Mouse (Mus musculus): ENCODE results near the gene Itm2b.

The Itm2b gene

DNA sequence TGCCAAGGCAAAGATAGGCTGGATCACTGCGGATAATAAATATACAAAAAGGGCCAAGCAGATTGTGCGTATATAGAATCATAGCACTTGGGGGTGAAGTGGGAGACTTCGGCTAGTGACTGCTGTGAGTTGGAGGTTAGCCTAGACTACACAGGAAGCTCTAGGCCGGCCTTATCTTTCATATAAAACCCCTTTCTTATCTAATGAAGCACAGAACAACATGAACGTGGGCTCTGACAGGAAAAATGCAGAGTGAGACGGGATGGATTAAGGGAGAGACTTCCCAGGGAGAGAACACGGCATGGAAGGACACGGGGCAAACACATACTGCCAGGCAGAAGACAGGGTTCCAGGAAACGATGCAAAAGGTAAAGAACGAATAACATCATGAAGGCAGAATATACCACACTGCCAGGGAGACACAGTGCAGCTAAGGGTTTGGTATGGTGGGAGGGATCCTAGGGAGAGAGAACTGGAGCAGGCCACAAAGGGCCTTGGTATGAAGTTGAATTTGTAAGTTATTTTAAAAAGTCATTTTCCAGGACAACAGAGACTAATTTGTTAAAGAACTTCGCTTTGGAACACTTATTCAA lies 14.9 kb downstream of the Itm2b start:
- in situ Hi-C loops (cut with MboI; ENCODE audit: low sequenced_read_pairs), result no loop called here

- in situ Hi-C loops (cut with MboI; ENCODE audit: low sequenced_read_pairs), result no loop called here
Measured at GRCm38 (mm10) chr14:73369634-73370033, 15.5 kb downstream of the Itm2b start.

- in situ Hi-C loops (cut with MboI; ENCODE audit: low sequenced_read_pairs), result no loop called here
Measured at GRCm38 (mm10) chr14:73368966-73369365, 16.1 kb downstream of the Itm2b start.

GRCm38 (mm10) chr14:73368221-73368620 lies 16.9 kb downstream of the Itm2b start:
- in situ Hi-C loops (cut with MboI; ENCODE audit: low sequenced_read_pairs), result no loop called here

DNA sequence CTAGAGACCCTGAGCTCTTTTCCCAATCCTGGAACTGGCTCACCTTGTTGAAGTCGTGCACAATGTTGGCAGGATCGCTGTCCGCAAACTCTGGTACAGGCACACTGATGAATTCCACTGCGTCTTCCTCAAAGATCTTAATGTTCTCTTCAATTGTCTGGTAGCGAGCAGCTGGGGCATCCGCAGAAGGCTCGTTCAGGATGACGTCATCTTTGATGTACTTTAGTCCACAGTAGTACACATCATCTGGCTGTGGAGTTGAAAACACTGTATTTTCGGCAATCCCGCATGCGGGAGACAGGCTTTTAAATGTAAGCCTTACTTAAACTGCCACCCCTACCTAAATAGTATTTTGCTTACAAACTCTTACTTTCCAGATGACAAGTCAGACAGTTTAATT lies 18.8 kb downstream of the Itm2b start:
- in situ Hi-C loops (cut with MboI; ENCODE audit: low sequenced_read_pairs), result no loop called here

- in situ Hi-C loops (cut with MboI; ENCODE audit: low sequenced_read_pairs), result no loop called here
Measured at GRCm38 (mm10) chr14:73363782-73364181, 21.3 kb downstream of the Itm2b start.

DNA sequence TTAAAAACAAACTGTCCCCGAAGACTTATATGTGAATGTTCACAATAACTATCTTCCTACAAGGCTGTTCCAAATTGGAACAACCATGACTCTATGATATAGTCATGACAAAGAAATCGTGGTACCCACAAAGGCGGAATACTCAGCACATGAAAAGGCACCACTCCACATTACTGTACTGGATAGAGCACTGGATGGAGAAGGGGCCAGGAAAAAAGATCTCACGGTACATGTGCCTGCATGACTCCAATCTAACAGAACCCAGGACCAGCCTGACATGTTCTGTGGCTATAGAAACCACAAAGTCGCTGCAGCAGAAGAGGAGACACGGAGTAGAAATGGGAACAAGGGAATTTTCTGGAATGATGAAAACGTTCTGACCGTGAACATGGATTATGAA lies 30.4 kb downstream of the Itm2b start:
- in situ Hi-C loops (cut with MboI; ENCODE audit: low sequenced_read_pairs), result no loop called here

- in situ Hi-C loops (cut with MboI; ENCODE audit: low sequenced_read_pairs), result no loop called here
Measured at GRCm38 (mm10) chr14:73351118-73351517, 34.0 kb downstream of the Itm2b start.

DNA sequence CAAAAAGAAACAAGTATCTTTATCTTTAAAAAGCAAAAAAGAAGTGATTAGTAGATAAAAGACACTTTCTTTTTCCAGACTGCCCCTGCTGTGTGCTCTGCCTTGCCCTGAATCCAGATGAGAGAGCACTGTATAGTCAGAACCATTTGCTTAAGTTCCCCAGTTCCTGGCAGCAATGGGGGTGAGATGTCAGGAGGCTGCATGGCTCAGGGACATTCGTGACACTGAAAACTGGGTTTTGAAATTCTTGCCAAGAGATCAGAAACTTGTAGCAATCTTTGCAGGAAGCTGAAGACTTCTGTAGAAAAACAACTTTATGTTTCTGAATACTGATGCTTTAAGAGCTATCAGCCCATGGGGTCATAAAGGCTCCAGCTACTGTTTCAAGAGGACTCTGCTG lies 35.1 kb downstream of the Itm2b start:
- in situ Hi-C loops (cut with MboI; ENCODE audit: low sequenced_read_pairs), result no loop called here

DNA sequence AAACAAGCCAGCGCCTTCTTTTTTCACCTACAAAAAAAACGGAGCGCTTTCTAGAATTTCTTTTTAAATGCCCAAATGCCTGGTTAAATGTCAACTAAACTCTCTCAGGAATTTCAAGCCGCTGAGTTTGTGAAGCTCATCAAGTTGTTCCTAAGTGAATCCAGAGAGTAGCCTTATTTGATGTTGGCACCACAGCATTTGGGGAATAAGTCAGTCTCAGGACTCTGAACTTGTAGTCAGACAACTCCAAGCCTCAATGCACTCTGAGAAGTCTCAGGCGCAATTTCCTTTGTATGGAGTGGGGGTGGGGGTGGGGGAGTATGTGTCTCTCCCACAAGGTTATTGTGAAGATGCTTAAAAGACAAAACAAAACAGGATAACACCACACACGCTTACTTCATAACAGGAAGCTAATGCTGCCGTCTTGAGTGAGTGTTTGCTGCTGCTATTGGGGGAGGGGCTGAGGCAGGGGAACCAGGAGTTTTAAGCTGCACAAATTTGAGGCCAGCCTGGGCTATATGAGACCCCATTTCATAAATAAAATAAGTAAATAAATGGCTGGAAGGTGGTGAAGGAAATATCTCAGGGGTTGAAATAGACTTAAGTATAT lies 35.9 kb downstream of the Itm2b start:
- in situ Hi-C loops (cut with MboI; ENCODE audit: low sequenced_read_pairs), result no loop called here

DNA sequence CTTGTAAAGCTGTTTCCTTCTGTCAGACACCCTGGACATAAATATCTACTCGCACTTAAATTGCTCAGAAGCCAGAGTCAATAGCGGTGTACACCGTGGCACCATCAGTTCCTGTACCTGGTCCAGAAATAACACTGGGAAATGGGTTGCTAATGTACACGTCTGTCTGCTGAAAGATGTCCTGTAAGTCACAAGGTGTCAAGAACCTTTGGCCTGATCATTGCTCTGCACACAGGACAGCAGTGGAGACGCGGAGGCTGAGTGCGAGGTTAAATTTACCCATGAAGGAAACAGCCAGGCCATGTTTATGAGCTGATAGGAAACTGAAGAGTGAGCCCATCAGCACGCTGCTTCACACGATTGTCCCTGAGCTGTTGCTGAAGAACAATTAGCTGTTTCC lies 37.8 kb downstream of the Itm2b start:
- in situ Hi-C loops (cut with MboI; ENCODE audit: low sequenced_read_pairs), result no loop called here

DNA sequence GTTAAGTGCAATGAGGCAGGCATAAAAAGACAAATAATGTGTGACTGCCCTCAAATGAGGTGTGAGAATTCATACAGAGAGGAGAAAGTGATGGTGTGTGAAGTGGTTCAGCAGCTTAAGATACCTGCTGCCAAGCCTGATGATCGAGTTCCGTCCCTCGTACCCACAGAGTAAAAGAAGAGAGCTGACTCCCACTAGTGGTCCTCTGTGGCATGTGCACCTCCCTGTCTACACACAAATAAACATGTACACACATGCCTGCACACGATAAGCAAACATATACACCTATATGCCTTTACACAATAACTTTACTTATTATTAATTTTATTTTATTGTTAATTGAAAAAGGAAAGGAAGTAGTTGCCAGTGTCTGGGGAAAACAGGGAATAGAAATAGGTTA lies 39.5 kb downstream of the Itm2b start:
- in situ Hi-C loops (cut with MboI; ENCODE audit: low sequenced_read_pairs), result no loop called here

DNA sequence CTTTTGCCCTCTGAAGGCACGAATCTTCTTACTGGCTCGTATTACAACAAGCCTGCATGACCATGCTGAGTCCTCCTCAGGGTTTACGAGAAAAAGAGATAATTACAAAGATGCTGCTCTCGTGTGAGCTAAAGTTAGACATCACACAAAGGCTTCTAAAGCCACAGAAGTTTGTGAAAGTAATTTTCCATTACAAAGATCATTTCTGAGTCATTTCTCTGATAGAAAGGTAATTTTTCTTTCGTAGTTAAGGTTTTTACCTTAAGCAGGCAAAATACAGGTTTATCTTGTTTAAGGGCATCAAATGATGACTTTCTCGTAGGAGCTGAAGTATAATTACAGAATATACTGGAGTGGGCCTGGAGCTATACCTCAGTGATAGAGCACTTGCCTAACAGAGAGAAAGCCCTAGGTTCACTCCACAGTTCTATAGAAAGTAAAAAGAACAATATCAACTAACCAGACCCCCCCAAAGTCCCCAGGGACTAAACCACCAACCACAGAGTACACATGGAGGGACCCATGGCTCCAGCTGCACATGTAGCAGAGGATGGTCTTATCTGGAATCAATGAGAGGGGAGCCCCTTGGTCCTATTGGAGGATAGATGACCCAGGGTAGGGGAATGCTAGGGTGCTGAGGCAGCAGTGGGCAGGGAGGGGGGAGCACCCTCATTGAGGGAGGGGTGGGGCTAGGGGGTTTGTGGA lies 44.9 kb downstream of the Itm2b start:
- in situ Hi-C loops (cut with MboI; ENCODE audit: low sequenced_read_pairs), result no loop called here

- in situ Hi-C loops (cut with MboI; ENCODE audit: low sequenced_read_pairs), result no loop called here
Measured at GRCm38 (mm10) chr14:73339615-73340014, 45.5 kb downstream of the Itm2b start.

GRCm38 (mm10) chr14:73336316-73337080 lies 48.6 kb downstream of the Itm2b start:
- in situ Hi-C loops (cut with MboI; ENCODE audit: low sequenced_read_pairs), result no loop called here

- in situ Hi-C loops (cut with MboI; ENCODE audit: low sequenced_read_pairs), result no loop called here
Measured at GRCm38 (mm10) chr14:73334926-73335805, 49.9 kb downstream of the Itm2b start.

DNA sequence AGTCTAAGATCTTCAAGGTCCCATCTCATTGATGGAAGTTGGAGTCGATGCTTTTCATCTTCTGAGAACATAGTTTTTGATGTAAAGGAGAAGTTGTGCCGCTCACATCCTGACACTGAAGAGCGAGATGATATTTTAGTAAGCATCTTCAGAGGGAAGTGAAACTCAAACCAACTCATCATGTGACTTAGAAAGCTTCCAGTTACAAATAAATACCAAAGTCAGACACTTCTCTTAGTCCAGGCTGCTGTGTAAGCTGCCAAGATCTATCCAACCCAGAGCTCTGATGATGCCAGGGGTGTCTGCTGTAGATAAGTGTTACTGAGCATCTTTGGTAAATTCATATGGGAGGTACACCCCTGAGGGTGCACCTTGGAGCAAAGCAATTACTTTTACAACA lies 51.2 kb downstream of the Itm2b start:
- in situ Hi-C loops (cut with MboI; ENCODE audit: low sequenced_read_pairs), result no loop called here

DNA sequence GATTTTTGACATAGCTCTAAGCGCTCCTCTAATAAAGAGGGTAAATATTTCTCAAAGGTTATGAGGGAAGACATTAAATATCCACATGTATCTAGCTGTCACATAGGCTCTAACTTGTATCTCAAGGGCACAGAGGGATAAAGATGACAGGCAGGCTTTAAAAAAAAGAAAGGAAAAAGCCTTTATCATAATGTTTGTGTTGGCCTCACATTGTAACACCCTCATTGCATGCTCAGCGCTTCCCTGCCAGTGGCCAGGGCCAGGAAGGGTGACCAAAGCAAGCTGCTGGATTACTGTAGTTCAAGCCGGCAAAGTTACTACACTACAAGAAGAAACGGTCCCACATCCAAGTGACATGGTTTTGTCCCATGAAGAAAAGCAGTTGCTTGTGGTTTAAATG lies 53.7 kb downstream of the Itm2b start:
- in situ Hi-C loops (cut with MboI; ENCODE audit: low sequenced_read_pairs), result no loop called here

DNA sequence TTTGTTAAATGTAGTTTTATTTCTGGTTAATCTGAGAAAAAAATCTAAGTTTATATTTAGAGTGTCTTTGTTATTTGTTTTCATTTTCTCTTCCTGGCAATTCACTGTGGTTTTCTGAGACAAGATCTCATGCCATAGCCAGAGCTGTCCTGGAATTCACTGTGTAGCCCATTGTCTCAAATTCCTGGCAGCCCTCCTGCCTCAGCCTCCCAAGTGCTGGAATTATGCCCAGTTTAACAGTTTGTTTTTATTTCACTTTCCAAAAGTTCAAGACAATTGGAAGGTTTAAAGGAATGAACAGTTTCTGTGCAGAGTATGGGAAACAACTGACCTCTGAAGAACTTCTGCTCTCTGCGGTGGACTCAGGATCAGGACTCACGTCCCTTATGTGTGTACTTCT lies 55.2 kb downstream of the Itm2b start:
- in situ Hi-C loops (cut with MboI; ENCODE audit: low sequenced_read_pairs), result no loop called here

DNA sequence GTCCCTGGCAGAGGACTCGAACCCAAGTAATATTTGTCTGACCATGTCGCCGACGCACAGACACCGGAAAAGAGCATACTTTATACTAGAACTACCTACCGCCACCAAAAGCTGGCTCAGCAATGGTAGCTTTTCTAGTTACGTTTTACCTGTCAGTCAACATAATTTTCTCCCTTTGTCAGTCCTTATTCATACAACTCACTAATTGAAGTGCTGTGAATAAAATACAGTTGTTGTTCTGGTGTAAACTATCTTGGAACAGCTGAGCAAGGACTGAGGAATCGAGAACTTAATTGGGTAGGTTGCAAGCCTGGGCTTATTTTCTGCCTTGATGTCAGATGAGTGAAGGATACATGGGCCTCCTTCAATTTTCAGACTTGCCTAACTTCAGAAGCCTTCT lies 58.6 kb downstream of the Itm2b start:
- in situ Hi-C loops (cut with MboI; ENCODE audit: low sequenced_read_pairs), result no loop called here
